Mouse (Mus musculus): Measurements from ENCODE around the gene Atxn7l3. TPM values are rescaled to one million over a fixed set of nuclear protein-coding genes. Genes with fewer than 3 reads are reported as not detected.
A peak's percentile ranks its signal among the peaks of the same experiment; 100 is the strongest.

Gene Atxn7l3
- polyA plus RNA-seq, 1 experiment from 2014 or later = 20.8 TPM

- Histone ChIP-seq H3K27me3 (replicated peaks; ENCODE audit: control insufficient read depth, insufficient read depth, low read length) (no peaks in the 10 kb centered on the region), H3K4me1 (ENCODE audit: control insufficient read depth, insufficient read depth, low read length) (peaks cover 9% of the 10 kb centered on the region), H3K4me2 (ENCODE audit: low read depth, low read length) (peak overlapping the region; percentile 64), H3K27ac (replicated peaks; ENCODE audit: low read depth, low read length) (peak overlapping the region; percentile 98), H3K36me3 (ENCODE audit: control insufficient read depth, insufficient read depth, low read length) (peaks cover 42% of the 10 kb centered on the region), H3K9me3 (ENCODE audit: control insufficient read depth, low read length) (no peaks in the 10 kb centered on the region), H3K4me3 (ENCODE audit: low read depth, low read length) (peak overlapping the region; percentile 86), H3K9ac (ENCODE audit: low read depth, low read length) (peak overlapping the region; percentile 100)
- WGBS = 0% methylated on average over 28 of the region's 80 CpGs
- ATAC-seq (ENCODE audit: low read depth) = peak; percentile 42
- DNase-seq (ENCODE audit: low spot score) = peak; percentile 94
Measured at GRCm38 (mm10) chr11:102316572-102317297, 20.3 kb upstream of the Atxn7l3 start.

- H3K36me3 ChIP-seq (ENCODE audit: control insufficient read depth, insufficient read depth, low read length) = peaks cover 49% of the 10 kb centered on the region
- DNase-seq (ENCODE audit: low spot score) = no peak
- WGBS = 9% methylated on average over 14 of the region's 14 CpGs
- peak overlapping the region; percentile 64 for H3K4me2 ChIP-seq (ENCODE audit: low read depth, low read length)
- peak overlapping the region; percentile 100 for H3K9ac ChIP-seq (ENCODE audit: low read depth, low read length)
- peak overlapping the region; percentile 86 for H3K4me3 ChIP-seq (ENCODE audit: low read depth, low read length)
- H3K4me1 ChIP-seq (ENCODE audit: control insufficient read depth, insufficient read depth, low read length) = peaks cover 9% of the 10 kb centered on the region
- no peaks in the 10 kb centered on the region for H3K27me3 ChIP-seq (replicated peaks; ENCODE audit: control insufficient read depth, insufficient read depth, low read length)
- no peak for ATAC-seq (ENCODE audit: low read depth)
- no peaks in the 10 kb centered on the region for H3K9me3 ChIP-seq (ENCODE audit: control insufficient read depth, low read length)
- peak overlapping the region; percentile 98 for H3K27ac ChIP-seq (replicated peaks; ENCODE audit: low read depth, low read length)
Measured at GRCm38 (mm10) chr11:102315690-102316571, 19.5 kb upstream of the Atxn7l3 start.

DNA sequence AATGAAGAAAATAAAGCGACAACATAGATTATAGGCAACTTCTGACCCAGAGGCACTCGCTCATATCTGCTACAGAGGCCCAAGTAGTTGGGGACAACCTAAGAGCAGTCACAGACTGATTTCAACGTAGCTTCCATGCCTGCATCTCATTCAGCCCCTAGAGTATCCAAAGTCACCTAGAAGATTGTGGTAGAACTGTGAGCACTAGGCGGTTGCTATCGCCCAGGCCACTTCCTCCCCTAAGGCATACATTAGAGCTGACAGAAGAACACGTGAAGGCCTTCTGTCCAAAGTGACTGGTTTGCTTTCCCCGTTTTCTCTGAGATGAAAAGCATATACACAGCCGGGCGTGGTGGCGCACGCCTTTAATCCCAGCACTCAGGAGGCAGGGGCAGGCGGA is 17.9 kb upstream of the Atxn7l3 start:
- H3K4me3 ChIP-seq (ENCODE audit: low read depth, low read length) = no peak overlapping the region
- no peaks in the 10 kb centered on the region for H3K9me3 ChIP-seq (ENCODE audit: control insufficient read depth, low read length)
- H3K4me2 ChIP-seq (ENCODE audit: low read depth, low read length) = no peak overlapping the region
- 85% methylated on average over 12 of the region's 12 CpGs for WGBS
- H3K9ac ChIP-seq (ENCODE audit: low read depth, low read length) = no peak overlapping the region
- ATAC-seq (ENCODE audit: low read depth) (no peak), DNase-seq (ENCODE audit: low spot score) (no peak)
- no peak overlapping the region for H3K27ac ChIP-seq (replicated peaks; ENCODE audit: low read depth, low read length)
- H3K4me1 ChIP-seq (ENCODE audit: control insufficient read depth, insufficient read depth, low read length) = peaks cover 6% of the 10 kb centered on the region
- H3K27me3 ChIP-seq (replicated peaks; ENCODE audit: control insufficient read depth, insufficient read depth, low read length) = no peaks in the 10 kb centered on the region
- H3K36me3 ChIP-seq (ENCODE audit: control insufficient read depth, insufficient read depth, low read length) = peaks cover 65% of the 10 kb centered on the region

DNA sequence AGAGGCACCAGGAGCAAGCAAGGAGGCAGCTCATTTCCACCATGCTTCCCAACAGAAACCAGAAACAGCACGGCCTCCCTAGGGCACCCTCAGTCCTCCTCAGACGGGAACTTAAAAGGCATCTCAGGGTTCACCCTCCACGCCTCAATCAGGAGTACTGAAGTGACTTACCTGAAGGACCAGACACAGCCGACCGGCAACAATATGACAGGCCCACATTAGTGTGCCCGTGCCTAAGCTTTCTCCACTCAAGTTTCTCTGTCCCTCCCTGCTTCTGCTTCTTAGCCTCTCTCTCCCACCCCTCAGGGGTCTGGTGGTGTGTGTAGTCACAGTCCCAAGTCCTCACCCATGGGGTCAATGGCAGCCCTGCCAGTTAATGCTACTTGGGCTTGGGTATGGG is 16.2 kb upstream of the Atxn7l3 start:
- no peak for DNase-seq (ENCODE audit: low spot score)
- 79% methylated on average over 6 of the region's 6 CpGs for WGBS

DNA sequence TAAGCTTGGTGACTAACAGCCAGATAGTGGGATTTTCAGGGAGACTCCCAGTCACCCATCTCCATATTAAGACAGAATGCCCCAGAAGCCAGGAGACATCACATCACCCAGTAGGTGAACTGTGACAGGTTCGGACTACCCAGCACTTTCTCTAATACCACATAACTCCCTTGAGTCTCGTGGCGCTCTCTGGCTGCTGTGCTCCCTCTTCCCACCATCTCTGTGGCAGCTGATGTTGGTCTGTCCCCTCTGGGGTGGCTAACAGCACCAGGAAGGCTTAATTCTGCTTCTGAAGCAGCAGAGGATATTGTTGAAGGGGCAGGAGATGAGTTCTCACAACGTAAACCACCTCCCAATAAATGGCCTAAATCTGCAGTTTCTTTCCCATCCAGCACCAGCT is 15.5 kb upstream of the Atxn7l3 start:
- WGBS = 81% methylated on average over 4 of the region's 4 CpGs
- Histone ChIP-seq H3K27ac (replicated peaks; ENCODE audit: low read depth, low read length) (no peak overlapping the region), H3K4me1 (ENCODE audit: control insufficient read depth, insufficient read depth, low read length) (peaks cover 6% of the 10 kb centered on the region), H3K9ac (ENCODE audit: low read depth, low read length) (no peak overlapping the region), H3K27me3 (replicated peaks; ENCODE audit: control insufficient read depth, insufficient read depth, low read length) (no peaks in the 10 kb centered on the region), H3K9me3 (ENCODE audit: control insufficient read depth, low read length) (no peaks in the 10 kb centered on the region), H3K36me3 (ENCODE audit: control insufficient read depth, insufficient read depth, low read length) (peaks cover 79% of the 10 kb centered on the region), H3K4me3 (ENCODE audit: low read depth, low read length) (no peak overlapping the region), H3K4me2 (ENCODE audit: low read depth, low read length) (no peak overlapping the region)
- ATAC-seq (ENCODE audit: low read depth) (no peak), DNase-seq (ENCODE audit: low spot score) (no peak)

More for the DNA sequence above, 16.2 kb upstream of the Atxn7l3 start:
- Histone ChIP-seq H3K27ac (replicated peaks; ENCODE audit: low read depth, low read length) (no peak overlapping the region), H3K36me3 (ENCODE audit: control insufficient read depth, insufficient read depth, low read length) (peaks cover 73% of the 10 kb centered on the region), H3K4me1 (ENCODE audit: control insufficient read depth, insufficient read depth, low read length) (peaks cover 6% of the 10 kb centered on the region), H3K9ac (ENCODE audit: low read depth, low read length) (no peak overlapping the region), H3K4me3 (ENCODE audit: low read depth, low read length) (no peak overlapping the region), H3K27me3 (replicated peaks; ENCODE audit: control insufficient read depth, insufficient read depth, low read length) (no peaks in the 10 kb centered on the region), H3K4me2 (ENCODE audit: low read depth, low read length) (no peak overlapping the region), H3K9me3 (ENCODE audit: control insufficient read depth, low read length) (no peaks in the 10 kb centered on the region)
- no peak for ATAC-seq (ENCODE audit: low read depth)

- no peak overlapping the region for H3K27ac ChIP-seq (replicated peaks; ENCODE audit: low read depth, low read length)
- peaks cover 6% of the 10 kb centered on the region for H3K4me1 ChIP-seq (ENCODE audit: control insufficient read depth, insufficient read depth, low read length)
- no peak for ATAC-seq (ENCODE audit: low read depth)
- H3K4me2 ChIP-seq (ENCODE audit: low read depth, low read length) = no peak overlapping the region
- H3K36me3 ChIP-seq (ENCODE audit: control insufficient read depth, insufficient read depth, low read length) = peaks cover 88% of the 10 kb centered on the region
- H3K4me3 ChIP-seq (ENCODE audit: low read depth, low read length) = no peak overlapping the region
- DNase-seq (ENCODE audit: low spot score) = no peak
- no peaks in the 10 kb centered on the region for H3K9me3 ChIP-seq (ENCODE audit: control insufficient read depth, low read length)
- H3K9ac ChIP-seq (ENCODE audit: low read depth, low read length) = peak overlapping the region; percentile 11; the same call in 1 of the 2 replicates
- H3K27me3 ChIP-seq (replicated peaks; ENCODE audit: control insufficient read depth, insufficient read depth, low read length) = no peaks in the 10 kb centered on the region
- WGBS = 43% methylated on average over 32 of the region's 38 CpGs
Measured at GRCm38 (mm10) chr11:102310768-102311695, 14.6 kb upstream of the Atxn7l3 start.

DNA sequence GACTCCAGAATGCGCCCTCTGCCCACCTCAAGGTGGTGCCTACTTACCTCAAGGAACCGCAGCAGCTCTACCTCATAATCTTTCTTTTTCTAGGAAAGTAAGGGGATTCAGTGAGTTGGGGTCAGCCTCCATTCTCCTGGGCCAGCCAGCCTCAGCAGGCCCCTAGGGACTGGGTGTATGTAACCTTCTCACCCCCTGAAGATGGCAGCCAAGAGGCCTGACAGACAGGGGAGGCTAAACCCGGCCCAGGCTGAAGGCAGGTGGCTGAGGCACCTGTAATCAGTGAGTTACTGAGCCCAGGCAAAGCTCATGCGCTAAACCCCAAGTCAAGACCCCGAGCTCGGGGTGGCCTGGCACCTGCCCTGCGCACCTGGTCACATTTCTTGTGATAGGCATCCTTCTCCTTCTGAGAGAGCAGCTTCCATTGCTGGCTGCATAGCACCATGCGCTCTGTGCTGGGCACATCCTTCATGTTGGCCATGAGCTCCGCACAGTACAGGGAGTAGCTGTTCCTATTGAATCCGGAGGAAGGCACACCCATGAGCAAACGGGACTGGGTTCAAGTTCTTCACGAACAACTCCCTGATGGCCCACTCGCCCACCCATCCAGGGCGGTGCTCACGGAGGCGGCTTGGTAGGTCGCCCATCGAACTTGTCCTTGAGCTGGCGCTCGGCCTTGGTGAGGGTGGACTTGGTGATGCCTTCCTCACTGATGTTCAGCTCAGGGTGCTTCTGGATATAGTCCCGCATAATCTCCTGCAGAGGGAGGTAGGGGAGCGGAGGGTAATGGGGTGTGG is 13.6 kb upstream of the Atxn7l3 start:
- H3K9ac ChIP-seq (ENCODE audit: low read depth, low read length) = peak overlapping the region; percentile 11
- peaks cover 81% of the 10 kb centered on the region for H3K36me3 ChIP-seq (ENCODE audit: control insufficient read depth, insufficient read depth, low read length)
- DNase-seq (ENCODE audit: low spot score) = no peak
- H3K4me1 ChIP-seq (ENCODE audit: control insufficient read depth, insufficient read depth, low read length) = no peaks in the 10 kb centered on the region
- H3K27me3 ChIP-seq (replicated peaks; ENCODE audit: control insufficient read depth, insufficient read depth, low read length) = no peaks in the 10 kb centered on the region
- peak overlapping the region; percentile 51 for H3K4me2 ChIP-seq (ENCODE audit: low read depth, low read length)
- ATAC-seq (ENCODE audit: low read depth) = no peak
- H3K4me3 ChIP-seq (ENCODE audit: low read depth, low read length) = peak overlapping the region; percentile 28; the same call in 1 of the 2 replicates
- H3K27ac ChIP-seq (replicated peaks; ENCODE audit: low read depth, low read length) = peak overlapping the region; percentile 73
- 87% methylated on average over 22 of the region's 22 CpGs for WGBS
- H3K9me3 ChIP-seq (ENCODE audit: control insufficient read depth, low read length) = no peaks in the 10 kb centered on the region

Data from embryonic facial prominence, embryonic 14.5 days (tissue).